Mouse (Mus musculus) liver, embryonic 14.5 days (tissue): ENCODE data around the gene Med15. TPM values are rescaled to one million over a fixed set of nuclear protein-coding genes. Genes with fewer than 3 reads are reported as not detected.

Experiments used
- ATAC-seq: fragments of 200-750 bp; cut with Nextera tagmentation; 2 replicates; pipeline ENCODE4 v1.8.0; 2017; ENCODE audit warnings: moderate number of reproducible peaks, mild to moderate bottlenecking, moderate library complexity; ENCODE audit not compliant: insufficient read depth
- DNase-seq, 3 experiments: peaks; one replicate each; pipeline ENCODE4 v3.0.0-alpha.2; 2012 to 2013; ENCODE audit warnings: low read depth in 3 of 3, low spot score in 3 of 3
- H3K27ac ChIP-seq: fragments of 300-500 bp; sonication (generic); 2 replicates; pipeline ENCODE4 v1.5.1; 2014; ENCODE audit warnings: moderate library complexity, mild to moderate bottlenecking, control low read depth, inconsistent platforms
- H3K27me3 ChIP-seq: fragments of 300-500 bp; sonication (generic); 2 replicates; pipeline ENCODE4 v1.6.1; 2014; ENCODE audit warnings: mild to moderate bottlenecking, low read length, moderate library complexity; ENCODE audit not compliant: control insufficient read depth, insufficient read depth
- H3K36me3 ChIP-seq: fragments of 300-500 bp; sonication (generic); replicated peaks from 2 replicates; pipeline ENCODE4 v1.6.1; 2014; ENCODE audit warnings: low read depth; ENCODE audit not compliant: control insufficient read depth, insufficient read depth
- H3K4me1 ChIP-seq, 2 experiments: fragments of 200-500 bp in 1 of 2; fragments of 300-500 bp in 1 of 2; sonication (generic) in 1 of 2; replicated peaks; 2 replicates each; pipeline ENCODE4 v1.6.1; 2012 to 2014; ENCODE audit warnings: antibody characterized with exemption in 1 of 2, inconsistent platforms in 1 of 2, low read length in 1 of 2; ENCODE audit not compliant: control insufficient read depth in 2 of 2, insufficient read depth in 2 of 2
- H3K4me2 ChIP-seq: fragments of 300-500 bp; sonication (generic); 2 replicates; pipeline ENCODE4 v1.6.1; 2014; ENCODE audit warnings: low read depth, mild to moderate bottlenecking, control low read depth, moderate library complexity
- H3K4me3 ChIP-seq, 2 experiments: fragments of 200-500 bp in 1 of 2; fragments of 300-500 bp in 1 of 2; sonication (generic) in 1 of 2; 2 replicates each; pipeline ENCODE4 v1.5.1; 2012 to 2014; ENCODE audit warnings: low read depth in 2 of 2, low read length in 2 of 2, mild to moderate bottlenecking in 2 of 2, control low read depth in 1 of 2, inconsistent platforms in 1 of 2, moderate library complexity in 1 of 2; ENCODE audit not compliant: insufficient read depth in 1 of 2
- H3K9ac ChIP-seq: fragments of 300-500 bp; sonication (generic); replicated peaks from 2 replicates; pipeline ENCODE4 v1.6.1; 2014; ENCODE audit warnings: mild to moderate bottlenecking, control low read depth, moderate library complexity
- H3K9me3 ChIP-seq: fragments of 300-500 bp; sonication (generic); 2 replicates; pipeline ENCODE4 v1.6.1; 2016; ENCODE audit warnings: low read length, mixed read lengths; ENCODE audit not compliant: control insufficient read depth
- CTCF ChIP-seq: IDR thresholded peaks from 2 replicates; pipeline ENCODE4 v1.5.1; 2016; ENCODE audit warnings: antibody characterized with exemption, low read depth, control low read depth
- EP300 ChIP-seq: IDR thresholded peaks from 2 replicates; pipeline ENCODE4 v1.6.1; 2016; ENCODE audit warnings: antibody characterized with exemption, low read depth
- WGBS: fragments of 180-500 bp; shearing (Covaris S2); extraction: QIAGEN DNeasy Blood & Tissue Kit; methylation state at CpG from one replicate; pipeline ENCODE4 v1.1.7; 2014; ENCODE audit not compliant: insufficient replicate concordance; 5-methylcytosine and 5-hydroxymethylcytosine counted together
- polyA plus RNA-seq, 2 experiments: library from polyadenylated mRNA; depleted of rRNA in 1 of 2; stranded (reverse) in 1 of 2; unstranded in 1 of 2; fragments of >200 nt; fragmentation: Nextera tagmentation in 1 of 2; extraction: Ambion mirVana in 1 of 2; gene quantifications; 2 replicates each; pipeline versions ENCODE4 v1.2.1 to v1.2.3; 2012 to 2014

Med15 gene
- polyA plus RNA-seq, 2 experiments = 11.4 to 18.0 TPM

DNA sequence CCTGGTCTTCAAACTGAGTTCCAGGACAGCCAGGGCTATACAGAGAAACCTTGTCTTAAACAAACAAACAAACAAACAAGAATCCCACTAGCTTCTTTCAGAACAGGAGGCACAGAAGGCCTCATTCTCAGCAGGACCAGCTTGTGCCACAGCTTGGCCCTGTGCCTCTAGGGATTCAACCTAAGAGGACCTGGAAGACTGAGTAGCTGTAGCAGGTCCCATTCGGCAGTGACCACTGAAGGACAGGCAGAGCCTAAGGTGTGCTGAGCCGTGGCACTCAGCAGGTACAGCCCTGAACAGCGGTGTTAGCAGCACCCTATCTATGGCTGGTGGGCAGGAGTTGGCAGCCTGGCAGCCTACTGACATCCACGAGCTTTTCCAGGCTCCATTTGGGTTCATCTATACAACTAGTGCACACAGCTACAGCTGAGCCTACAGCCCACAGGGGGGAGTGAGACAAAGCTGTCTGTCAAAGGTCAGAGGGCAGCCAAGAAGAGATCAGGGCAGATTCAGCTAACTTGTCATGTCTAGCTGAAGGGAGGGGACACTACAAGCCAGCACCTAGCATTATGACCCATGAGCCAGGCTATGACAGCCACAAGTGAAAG lies 78.4 kb downstream of the Med15 start:
- 70% methylated on average over 4 of the region's 4 CpGs for WGBS
- no peak for DNase-seq

DNA sequence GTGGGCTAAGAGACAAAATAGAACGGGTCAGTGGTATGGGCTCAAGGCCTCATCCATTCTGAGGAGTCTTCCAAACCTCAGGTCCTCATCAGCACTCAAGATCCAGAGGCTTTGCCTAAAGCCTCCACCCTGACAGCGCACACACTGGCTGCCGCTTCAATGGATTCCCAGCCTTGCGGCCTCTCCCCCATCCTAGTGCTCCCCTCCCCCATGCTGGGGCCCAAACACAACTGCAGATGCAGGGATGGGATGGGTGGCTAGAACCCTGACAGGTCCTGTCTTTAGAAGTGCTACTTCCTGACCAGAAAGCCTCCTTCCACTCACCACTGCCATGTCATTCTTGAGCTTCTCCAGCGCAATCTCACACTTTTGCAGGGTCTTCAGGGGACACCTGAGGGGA lies 79.1 kb downstream of the Med15 start:
- ATAC-seq = no peak
- WGBS = 92% methylated on average over 5 of the region's 5 CpGs
- TF ChIP-seq EP300 (no peak), CTCF (no peak)

More for the DNA sequence above, 78.4 kb downstream of the Med15 start:
- H3K27ac ChIP-seq = no peak overlapping the region
- ATAC-seq = no peak
- no peaks in the 10 kb centered on the region for H3K27me3 ChIP-seq
- H3K9ac ChIP-seq = no peak overlapping the region
- H3K36me3 ChIP-seq = peaks cover 19% of the 10 kb centered on the region
- no peaks in the 10 kb centered on the region for H3K4me1 ChIP-seq
- no peak overlapping the region for H3K4me3 ChIP-seq
- no peak overlapping the region for H3K4me2 ChIP-seq
- no peaks in the 10 kb centered on the region for H3K9me3 ChIP-seq
- TF ChIP-seq CTCF (no peak), EP300 (no peak)

DNA sequence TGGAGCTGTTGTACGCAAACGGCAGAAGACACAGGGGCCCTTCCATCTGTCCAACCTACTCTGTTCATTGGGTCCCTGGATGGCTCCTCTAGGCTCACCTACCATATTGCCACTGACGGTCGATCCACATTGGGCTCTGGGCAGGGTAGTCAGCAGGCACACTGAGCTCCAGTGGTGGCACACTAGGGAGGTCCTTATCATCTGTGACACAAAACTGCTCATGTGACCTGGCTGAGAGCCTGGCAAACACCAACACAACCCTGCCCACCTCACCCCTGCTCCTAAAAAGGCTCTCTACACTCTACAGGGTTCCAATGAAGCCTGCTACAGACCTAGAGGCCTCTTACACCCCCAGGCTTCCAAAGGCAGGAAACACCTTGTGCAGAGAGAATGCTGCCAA lies 80.1 kb downstream of the Med15 start:
- DNase-seq (no peak), ATAC-seq (no peak)
- H3K27me3 ChIP-seq = no peaks in the 10 kb centered on the region
- H3K4me2 ChIP-seq = no peak overlapping the region
- 81% methylated on average over 4 of the region's 4 CpGs for WGBS
- no peak overlapping the region for H3K9ac ChIP-seq
- H3K27ac ChIP-seq = no peak overlapping the region
- H3K36me3 ChIP-seq = peaks cover 19% of the 10 kb centered on the region
- TF ChIP-seq CTCF (no peak), EP300 (no peak)
- no peak overlapping the region for H3K4me3 ChIP-seq
- no peaks in the 10 kb centered on the region for H3K9me3 ChIP-seq
- peaks cover 0 to under 1% of the 10 kb centered on the region in 2 experiments; a peak in 1 of 4 replicates for H3K4me1 ChIP-seq

More for the DNA sequence above, 79.1 kb downstream of the Med15 start:
- no peak overlapping the region for H3K27ac ChIP-seq
- no peak overlapping the region for H3K9ac ChIP-seq
- H3K27me3 ChIP-seq = no peaks in the 10 kb centered on the region
- no peak overlapping the region for H3K4me2 ChIP-seq
- peaks cover 19% of the 10 kb centered on the region for H3K36me3 ChIP-seq
- H3K4me1 ChIP-seq = no peaks in the 10 kb centered on the region
- no peaks in the 10 kb centered on the region for H3K9me3 ChIP-seq
- no peak for DNase-seq
- no peak overlapping the region for H3K4me3 ChIP-seq

DNA sequence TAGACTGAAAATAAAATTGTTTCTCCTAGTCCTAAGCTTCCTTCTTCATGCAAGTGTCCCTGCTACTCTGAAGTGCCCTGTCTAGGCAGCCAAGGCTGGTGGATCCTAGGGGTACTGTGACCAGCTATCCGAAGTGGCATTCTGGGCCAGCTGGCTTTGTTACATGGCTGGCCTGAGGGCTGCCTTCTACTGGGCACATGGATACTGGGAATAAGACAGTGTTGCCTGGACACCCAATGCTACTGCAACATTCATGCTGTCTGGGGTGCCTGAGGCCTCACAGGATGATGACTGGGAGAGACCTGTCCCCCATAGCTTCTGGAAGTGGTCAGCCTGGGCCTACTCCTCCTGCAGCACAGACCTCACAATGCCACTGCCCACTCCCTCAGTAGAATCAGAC lies 82.0 kb downstream of the Med15 start:
- no peaks in the 10 kb centered on the region for H3K9me3 ChIP-seq
- no peak overlapping the region for H3K4me3 ChIP-seq
- H3K9ac ChIP-seq = no peak overlapping the region
- 71% methylated on average over 1 of the region's 1 CpGs for WGBS
- ATAC-seq = no peak
- H3K4me1 ChIP-seq = peaks cover 11 to 15% of the 10 kb centered on the region in 2 experiments
- H3K4me2 ChIP-seq = no peak overlapping the region
- no peaks in the 10 kb centered on the region for H3K27me3 ChIP-seq
- peaks cover 19% of the 10 kb centered on the region for H3K36me3 ChIP-seq
- H3K27ac ChIP-seq = no peak overlapping the region
- no peak for TF ChIP-seq EP300
- no peak for TF ChIP-seq CTCF
- no peak for DNase-seq

DNA sequence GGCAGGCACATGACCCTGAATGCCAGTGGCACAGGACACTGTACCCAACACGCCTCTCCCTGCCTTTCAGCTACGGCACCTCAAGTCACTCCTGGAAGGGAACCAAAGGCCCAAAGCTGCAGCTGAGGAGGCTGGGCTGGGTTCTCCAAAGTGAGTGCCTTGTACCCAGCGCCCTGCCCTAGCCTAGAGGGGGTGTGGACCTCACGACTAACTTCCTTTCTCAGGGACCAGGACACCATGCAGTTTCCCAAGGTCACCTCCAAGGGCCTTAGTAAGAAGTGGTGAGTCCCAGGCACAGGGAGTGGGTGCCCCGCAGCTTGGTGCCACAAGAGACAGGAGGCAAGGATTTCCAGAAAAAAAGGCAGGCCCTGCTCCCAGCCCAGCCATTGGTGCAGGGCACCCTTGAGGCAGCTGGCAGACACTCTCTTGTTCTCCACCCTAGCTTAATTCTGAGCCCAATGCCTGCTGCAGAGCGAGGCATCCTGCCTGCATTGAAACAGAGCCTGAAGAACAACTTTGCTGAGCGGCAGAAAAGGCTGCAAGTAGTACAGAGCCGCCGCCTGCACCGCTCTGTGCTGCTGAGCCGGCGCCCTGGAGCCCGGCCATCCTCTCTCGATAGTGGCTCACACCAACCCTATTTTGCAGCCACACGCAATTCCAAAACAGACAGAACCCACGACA lies 82.6 kb downstream of the Med15 start:
- Histone ChIP-seq H3K4me2 (no peak overlapping the region), H3K4me3 (no peak overlapping the region), H3K9me3 (no peaks in the 10 kb centered on the region), H3K9ac (no peak overlapping the region), H3K4me1 (peaks cover 11 to 19% of the 10 kb centered on the region in 2 experiments), H3K27me3 (no peaks in the 10 kb centered on the region), H3K27ac (no peak overlapping the region), H3K36me3 (peaks cover 19% of the 10 kb centered on the region)
- no peak for DNase-seq
- TF ChIP-seq EP300 = no peak
- TF ChIP-seq CTCF = no peak
- 88% methylated on average over 16 of the region's 16 CpGs for WGBS
- ATAC-seq = no peak
